Mouse (Mus musculus) heart, postnatal 4 days (tissue): ENCODE results near the gene Lrrc32. TPM values are rescaled to one million over a fixed set of nuclear protein-coding genes. Genes with fewer than 3 reads are reported as not detected.

Experiments
- DNase-seq: peaks from one replicate; pipeline ENCODE4 v3.0.0; 2021
- total RNA-seq, 2 experiments: library from RNA; stranded (reverse); gene quantifications; 2 replicates each; pipeline ENCODE4 v1.2.3; 2021

Gene Lrrc32
- 10 to 100 TPM; 17.3 to 18.6 TPM for total RNA-seq

DNA sequence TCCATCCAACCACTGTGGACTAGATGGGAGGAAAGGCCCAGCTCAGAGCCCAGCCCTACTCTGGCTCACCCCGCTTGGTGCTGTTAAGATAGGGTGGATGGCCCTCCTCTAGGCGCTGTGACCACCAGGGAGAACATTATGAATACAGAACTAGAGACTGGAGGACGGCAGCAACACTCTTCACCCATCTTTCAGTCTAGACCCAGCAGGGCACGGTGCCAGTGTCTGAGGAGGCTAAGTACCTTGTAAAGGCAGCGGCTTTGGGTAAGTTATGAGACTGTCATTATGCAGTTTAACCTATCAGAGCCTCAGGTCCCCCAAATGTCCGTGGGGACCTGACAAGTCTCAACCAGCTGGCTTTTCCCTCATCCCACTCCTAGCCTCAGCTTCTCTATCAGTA is at the start of gene Lrrc32:
Gene Lrrc32, plus strand, starts transcription at position 153 of the 400 bp plus-strand sequence.
- no peak for DNase-seq

DNA sequence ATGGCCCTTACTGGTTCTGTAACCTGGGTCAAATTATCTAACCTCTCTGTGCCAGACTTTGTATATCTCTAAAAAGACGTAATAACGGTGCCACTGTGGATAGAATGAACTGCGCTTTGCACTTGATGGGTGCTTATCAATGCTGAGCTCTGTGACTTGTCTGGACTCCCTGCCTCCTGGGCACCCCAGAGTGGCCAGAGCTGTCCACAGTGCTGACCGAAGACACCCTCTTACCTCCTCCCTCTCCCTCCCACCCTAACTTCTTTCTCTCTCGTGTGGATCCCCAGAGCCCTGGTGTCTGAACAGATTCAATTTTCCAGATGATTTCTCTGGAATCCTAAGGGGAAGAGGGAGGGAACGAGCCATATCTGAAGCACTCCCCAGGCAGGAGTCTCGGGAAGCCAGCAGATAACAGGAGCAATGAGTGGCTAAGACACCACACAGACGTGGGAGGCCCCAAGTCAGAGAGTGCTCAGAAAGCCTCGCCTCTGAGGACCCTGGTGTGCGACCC is 49.1 kb upstream of the Lrrc32 start, which contains the start of gene Gucy2d:
Gene Gucy2d, plus strand, starts transcription at position 461 of the 511 bp plus-strand sequence.
- DNase-seq, result peak; percentile 52

DNA sequence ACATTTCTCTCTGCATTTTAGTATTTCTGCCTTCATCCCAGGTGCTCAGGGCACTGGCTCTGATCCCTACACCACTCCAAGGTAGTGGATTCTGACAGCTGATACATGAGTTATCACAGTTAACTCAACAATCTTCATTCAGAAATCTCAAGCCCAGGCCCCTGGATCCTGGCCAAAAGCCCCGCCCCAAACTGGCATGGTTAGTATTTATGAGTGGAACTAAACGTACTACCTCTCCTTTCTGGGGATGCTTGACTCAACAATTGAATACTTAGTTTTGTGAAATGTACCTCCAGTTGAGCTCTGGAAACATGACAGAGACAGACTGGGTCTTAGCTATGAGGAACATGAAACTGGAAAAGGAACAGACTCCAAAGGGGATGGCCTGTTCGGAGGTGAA is 42.2 kb upstream of the Lrrc32 start:
- DNase-seq, result no peak

DNA sequence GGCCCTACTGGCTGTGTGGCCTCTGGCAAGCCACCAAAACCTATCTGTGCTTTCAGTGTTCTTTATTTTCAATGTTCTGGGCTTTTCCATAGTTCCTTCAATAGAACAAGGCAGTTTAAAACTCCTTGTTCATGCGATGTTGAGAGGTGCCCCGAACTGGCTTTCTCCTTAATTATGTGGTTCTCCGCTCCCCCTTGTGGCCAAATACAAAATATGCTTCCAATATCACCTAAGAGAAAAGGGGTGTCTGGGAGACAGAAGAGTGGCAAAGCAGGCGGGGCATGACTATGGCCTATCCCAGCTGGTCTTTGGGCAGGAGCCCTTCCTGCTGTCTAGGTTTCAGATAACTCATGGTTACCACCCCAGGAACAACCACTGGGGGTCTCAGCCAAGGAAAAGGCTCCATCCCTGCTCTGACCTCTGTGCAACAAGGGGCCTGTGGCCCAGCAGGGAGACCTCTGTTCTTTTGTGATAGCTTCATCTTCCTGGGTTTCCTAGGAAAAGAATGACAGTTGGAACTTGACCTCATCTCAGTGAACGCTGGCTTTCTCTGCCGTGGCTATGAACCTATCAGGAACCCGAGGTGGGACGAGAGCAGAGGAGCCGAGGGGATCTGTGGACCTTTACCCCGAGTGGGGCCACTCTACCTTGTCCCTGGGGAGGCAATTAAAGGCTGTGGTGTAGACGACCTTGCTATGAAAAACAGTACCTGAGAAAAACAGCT is 41.3 kb upstream of the Lrrc32 start:
- no peak for DNase-seq

DNA sequence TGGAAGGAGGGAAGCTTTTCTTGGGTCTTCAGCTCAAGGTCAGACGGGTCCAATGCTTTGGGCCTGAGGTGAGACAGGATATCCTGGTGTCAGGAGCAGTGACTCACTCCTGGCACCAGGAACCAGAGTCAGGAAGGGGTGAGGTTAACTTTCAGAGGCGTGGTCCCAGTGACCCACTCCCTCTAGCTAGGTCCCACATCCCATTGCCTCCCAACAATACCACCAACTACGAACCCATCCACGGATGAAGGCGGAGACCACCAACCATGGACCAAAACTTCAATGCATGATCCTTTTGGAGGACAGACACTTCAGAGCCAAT is 40.8 kb upstream of the Lrrc32 start:
- no peak for DNase-seq

DNA sequence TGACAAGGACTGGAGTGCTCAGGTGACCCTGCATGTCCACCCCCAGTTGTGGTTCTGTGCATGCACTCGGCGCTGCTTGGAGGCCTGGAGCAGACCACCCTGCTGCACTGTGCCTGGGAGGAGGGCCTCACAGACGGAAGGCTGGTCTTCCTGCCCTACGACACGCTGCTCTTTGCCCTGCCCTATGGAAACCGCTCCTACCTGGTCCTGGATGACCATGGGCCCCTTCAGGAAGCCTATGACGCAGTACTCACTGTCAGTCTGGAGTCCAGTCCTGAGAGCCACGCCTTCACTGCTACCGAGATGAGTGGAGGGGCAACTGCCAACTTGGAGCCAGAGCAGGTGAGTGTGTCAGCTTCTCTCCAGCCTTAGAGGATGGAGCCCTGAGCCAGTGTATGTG is 39.4 kb upstream of the Lrrc32 start:
- DNase-seq, result no peak

DNA sequence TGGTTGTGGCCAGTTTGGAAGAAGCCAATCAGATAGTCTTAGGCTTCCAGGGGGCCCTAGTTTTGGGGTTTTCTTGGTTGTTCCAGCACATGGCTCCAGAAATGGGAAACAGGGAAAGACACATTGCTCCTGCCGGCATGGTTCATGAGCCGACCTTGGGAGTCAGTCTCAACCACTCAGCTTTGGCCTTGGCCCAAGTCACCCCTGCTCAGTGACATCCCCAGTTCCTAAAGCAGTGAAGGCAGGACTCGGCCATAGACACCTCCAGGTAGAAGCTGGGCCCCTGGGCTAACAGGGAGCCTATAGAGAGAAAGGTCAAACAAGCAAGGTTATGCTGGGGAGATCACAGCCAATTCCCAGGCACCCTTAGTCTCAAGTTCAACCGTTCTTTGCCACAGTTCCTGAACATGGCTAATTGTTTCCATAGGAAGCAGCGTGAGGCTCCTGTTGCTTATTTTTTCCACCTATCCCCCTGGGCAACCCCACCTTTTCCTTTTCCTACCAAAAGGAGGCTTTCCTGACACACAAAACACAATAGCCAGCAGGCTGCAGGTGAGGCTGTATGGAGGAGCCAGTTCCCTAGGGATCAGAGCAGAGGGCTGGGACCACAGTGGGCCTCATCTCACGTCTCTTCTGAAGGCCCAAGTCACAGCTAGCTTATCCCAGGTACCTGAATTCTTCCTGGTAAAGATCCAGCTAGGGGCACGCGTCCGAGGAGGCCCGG is 34.5 kb upstream of the Lrrc32 start:
- no peak for DNase-seq

DNA sequence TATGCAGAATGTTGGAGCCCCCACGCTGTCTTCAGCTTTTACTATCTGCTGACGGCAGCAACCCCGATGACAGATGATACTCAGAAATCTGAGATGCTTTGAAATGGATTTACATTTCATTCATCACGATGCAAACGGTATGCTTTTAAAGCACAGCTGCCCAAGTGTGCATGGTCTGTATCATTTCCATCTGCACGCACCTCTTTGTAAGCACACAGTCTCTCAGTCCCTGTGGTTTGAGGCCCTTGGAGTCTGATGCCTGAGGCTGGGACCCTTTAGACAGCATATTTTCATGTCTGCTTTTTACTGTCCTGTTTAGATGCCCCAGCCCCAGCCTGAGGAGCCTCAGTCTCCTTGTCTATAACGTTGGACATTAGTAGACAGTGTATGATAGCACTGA is 28.8 kb upstream of the Lrrc32 start:
- no peak for DNase-seq

DNA sequence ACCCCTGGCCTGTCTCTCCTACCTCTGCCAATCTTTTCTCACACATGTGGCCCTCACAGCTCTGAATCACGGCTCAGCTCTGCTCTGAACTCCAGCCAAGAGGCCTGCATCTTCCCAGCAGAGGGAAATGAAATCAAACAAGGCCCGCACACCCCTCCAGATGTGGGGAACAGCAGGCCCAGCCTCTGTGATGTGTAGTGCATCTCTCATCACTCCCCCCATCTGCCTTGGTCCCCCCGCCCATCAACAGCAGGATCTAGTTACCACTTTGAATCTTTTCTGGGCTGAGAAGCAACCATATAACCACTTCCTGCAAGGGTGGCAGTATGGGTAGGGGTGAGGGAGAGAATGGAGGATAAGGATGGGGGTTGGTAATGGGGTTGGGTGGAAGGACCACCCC is 20.0 kb upstream of the Lrrc32 start:
- no peak for DNase-seq

DNA sequence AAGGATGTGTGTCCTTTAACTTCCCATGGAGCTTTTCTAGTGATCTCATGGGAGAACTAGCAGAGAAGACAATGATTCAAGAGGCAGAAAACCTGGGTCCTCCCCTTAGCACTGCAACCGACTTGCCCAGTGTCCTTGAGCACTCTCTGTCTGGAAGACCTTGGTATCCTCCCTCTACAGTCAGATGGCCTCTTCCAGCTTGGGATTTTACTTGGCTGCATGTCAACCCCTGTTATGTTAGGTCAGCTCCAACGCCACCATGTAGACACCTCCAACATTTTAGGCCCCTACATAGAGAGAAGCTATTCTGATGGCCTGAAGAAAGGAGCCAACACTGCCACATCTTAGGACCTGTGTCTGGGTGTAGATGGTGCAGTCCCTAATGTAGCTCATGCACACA is 16.6 kb upstream of the Lrrc32 start:
- DNase-seq, result no peak

DNA sequence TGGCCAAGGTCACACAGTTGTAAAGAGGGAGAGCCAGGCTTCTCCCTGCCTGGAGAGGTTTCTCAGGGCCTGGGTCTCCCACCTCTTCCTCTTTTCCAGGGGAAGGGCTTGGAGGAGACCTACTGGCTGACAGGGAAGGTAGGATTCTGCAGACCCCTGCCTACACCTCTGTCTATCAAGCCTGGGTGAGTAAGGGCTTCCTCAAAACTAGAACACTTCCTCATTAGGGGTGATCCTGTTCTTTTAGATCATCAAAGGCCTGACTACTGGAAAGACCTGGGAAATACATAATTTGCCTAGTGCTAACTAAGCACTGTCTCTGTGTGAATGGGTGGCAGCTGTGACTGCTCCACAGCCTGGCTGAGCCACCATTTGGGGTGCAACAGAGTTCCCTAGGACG is 14.5 kb upstream of the Lrrc32 start:
- no peak for DNase-seq

DNA sequence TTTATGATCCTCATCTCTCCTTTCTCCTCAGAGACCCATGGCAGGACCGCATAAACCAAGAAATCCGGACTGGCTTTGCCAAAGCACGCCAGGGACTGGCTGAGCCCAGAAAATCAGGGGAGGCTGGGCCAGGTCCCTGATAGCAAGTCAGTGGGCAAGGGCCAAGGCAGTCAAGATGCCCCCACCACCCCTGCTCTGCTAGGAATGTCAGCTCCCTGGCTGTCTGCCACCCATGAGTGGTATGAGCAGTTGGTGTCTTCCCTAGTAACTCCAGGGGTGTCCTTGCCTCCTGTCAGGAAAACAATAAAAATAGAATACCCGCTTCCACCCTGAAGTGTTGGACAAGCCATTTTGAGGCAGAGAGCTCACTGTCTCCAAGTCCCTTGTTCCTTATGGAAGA is 11.9 kb upstream of the Lrrc32 start:
- peak; percentile 53 for DNase-seq

DNA sequence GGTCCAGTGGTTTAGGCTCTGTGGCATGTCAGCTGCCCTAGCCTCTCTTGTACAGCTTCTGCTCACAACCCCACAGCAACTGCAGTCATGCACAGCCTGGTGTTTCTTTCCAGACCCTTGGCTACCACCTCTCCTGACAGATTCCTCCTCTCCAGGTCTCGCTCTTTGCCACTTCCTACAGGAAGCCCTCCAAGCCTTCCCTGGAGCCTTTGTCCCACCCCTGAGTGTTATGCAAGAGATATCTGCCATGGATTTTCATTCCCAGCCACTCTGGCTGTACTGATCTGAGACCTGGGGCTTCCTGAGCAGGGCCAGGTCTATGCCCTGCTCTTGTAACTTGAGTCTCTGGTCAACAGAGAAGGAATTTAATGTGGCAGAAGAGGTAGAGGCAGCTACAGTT is 8.6 kb upstream of the Lrrc32 start:
- no peak for DNase-seq

DNA sequence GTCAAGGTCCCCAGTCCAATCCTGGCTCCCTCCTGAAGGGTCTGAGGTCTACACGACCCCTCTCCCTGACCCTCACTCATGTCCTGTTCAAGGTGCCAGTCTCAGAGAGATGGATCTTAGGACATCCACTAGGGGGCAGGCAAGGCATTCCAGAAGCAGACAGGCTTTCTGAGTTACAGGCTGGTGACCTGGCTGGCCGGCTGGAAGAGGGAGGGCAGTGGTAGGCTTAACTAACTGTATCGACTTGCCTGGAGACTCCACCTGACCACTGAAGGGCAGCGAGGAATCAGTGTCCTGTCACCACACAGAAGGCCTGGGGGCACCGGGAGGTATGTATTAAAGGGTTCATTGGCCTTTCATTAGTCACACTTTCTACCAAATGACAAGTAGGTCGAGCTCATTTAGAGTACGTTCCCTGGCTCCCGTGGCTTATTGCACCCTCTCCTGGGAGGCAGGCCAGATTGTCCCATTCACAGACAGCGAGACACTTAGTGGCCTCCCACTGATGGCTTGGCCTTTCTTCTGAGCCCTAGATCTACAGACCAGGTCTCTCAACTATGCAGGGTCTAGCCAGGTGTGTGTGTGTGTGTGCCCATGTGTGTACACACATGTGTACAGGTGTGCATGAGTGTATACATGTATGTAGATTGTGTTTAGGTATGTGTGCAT is 7.9 kb upstream of the Lrrc32 start:
- peak; percentile 91 for DNase-seq

DNA sequence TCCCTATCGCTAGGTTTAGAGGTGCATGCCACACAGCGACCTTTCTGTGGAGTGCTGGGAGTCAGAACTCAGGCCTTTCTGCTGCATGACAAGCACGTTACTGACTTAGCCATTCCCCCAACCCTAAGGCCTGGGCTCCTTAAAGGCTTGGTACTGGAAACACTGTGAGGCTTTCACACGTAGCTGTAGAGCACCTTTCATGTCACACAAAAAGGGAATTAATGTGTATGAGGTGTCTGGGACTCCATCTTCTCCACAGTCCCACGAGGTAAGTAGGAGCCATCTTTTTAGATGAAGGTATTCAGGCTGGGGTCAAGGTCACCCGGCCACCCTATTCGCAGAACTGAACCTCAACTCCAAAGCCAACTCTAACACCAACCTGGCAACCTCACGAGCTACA is 7.2 kb upstream of the Lrrc32 start:
- DNase-seq, result no peak

DNA sequence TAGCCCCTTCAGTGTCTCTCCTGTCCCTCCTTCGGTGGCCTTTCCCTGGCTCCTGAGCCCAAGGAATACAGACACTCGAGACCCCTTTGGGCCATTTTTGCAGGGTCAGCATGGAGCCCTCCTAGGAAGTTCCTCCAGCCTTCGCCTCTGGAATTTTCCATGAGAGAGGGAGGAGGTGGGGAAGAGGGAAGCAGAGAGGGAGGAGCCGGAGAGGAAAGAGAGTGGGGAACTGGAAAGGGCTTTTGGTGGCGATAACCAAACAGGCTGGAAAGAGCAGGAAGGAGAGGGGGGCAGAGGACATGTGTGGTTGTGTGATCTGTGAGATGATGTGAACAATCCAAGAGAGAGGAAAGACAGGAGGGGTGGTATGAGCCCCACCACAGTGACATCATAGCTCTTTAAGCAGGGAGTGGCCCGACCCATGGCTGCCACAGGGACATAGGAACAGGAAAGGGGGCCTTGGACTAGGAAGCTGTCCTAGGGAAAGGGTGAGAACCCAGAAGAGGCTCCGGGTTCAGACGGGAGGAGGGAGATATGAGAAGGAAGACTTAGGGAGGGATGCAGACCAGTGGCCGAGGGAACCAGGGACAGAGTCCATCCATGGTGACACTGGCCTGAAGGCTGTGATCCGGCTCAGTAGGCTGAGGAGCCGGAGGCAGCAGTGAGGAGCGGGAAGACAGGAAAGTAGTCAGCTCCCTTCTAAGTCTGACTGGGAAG is 6.4 kb upstream of the Lrrc32 start:
- no peak for DNase-seq

DNA sequence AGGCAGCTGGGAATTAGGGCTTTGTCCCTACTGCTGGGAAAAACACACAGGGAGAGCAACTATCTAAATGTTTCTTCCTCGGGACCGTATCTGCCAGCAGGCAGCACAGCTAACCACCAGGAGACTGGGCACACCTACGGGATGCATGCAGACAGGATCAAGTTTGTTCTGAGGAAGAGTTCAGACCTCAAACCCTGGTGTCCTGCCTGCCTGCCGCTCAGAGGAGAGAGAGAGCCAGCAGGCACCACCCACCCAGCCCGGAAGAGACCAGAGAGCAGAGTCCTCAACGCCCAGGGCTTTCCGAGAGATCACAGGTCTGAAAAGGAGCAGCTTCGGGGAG is 5.8 kb upstream of the Lrrc32 start:
- no peak for DNase-seq

DNA sequence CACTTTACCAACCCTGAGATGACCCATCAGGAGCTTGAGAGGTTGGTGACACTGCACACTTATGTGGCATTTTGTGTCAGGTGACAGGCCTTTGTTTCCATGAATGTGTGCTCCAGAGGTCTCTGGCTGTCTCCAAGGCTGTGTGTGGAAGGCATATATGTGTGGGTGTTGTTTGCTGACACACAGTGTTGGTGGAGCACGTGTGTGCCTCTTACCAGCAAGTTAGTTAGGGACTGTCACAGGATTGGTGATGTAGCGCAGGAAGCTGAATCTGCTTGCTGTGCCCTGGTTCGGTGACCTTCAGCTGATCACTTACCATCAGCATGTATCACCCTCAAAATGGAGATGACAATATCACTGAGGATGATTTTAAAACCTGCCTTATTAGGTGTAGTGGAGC is 4.2 kb upstream of the Lrrc32 start:
- no peak for DNase-seq

DNA sequence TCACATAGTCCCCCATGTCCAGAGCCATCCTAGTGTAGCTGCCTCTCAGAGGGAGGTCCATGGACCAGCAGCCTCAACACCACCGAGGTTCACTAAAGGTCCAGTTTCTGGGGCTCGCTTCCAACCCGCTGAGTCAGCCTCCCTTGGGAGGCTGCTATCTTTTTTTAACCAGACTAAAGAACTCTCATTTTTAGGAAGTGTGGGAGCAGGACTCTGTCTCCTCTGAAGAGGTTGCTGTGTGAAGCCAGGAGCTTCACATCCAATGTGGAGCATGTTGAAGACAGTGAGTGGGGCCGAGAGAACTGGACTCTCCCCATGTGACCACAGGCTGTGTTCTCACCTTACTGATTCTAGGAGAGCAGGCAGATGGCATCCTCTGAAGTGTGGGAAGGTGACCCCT is 3.6 kb upstream of the Lrrc32 start:
- peak; percentile 65 for DNase-seq

DNA sequence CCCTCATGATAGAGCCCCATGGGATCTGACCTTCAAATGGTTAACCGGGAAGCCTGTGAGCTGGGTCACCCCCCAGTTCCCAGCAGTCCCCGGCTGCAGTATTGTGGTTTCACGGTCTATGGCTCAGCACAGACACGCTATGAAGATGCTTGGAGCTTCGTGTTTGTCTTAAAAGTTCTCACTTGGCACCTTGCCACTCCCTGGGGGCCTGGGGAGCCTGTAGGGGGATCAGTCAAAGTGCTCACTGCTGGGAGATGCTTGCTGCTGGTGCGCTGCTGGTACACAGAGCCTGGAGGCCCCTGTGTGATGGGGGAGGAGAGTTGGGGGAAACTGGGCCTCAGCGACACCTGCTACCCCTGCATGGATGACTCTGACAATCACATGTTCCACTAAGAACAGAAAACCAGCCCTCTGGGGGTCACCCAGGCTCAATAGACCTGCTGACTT is 2.6 kb upstream of the Lrrc32 start:
- no peak for DNase-seq

DNA sequence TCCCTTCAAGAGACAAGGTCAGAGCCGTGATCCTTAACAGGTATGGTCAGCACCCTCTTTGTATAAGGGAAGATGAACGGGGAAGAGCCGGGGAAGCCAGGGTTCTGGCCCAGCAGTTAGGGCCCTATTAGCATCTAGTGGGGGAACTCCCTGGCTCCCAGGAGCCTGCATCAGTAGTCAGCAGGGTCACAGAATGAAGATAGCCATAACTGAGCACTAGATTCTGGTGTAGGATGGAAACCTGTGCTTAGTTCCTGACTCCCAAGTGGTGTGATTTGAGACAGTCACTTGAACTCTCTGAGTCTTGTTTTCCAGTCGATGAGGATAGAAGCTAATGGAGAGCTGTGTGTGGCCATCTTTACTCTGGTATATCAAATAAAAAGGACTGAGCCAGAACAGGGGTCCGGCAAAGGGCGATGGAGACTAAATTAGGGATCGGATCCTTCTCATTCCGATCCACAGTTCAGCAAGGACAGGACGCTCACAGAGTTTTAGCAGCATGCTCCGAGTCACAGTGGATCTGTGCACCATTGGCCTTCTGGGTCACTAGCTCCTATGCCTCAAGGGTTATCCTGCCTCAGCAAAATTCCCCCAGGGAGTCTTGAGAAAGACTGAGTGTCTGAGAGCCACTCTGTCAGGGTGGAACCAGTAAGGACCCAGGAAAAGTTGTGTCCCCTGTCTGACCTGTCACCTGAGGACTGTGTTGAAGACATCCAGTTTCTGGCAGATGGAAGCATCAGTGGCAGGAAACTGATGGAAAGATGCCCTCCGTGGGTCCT is 1.7 kb upstream of the Lrrc32 start:
- no peak for DNase-seq
